Mouse (Mus musculus) midbrain, embryonic 12.5 days (tissue): ENCODE results near the gene Qsox2. TPM values are rescaled to one million over a fixed set of nuclear protein-coding genes. Genes with fewer than 3 reads are reported as not detected.
A peak's percentile ranks its signal among the peaks of the same experiment; 100 is the strongest.

Source experiments
- ATAC-seq: fragments of 200-750 bp; cut with Nextera tagmentation; 2 replicates; pipeline ENCODE4 v1.8.0; 2017; ENCODE audit warnings: low read depth, moderate TSS enrichment, moderate library complexity; ENCODE audit not compliant: low FRiP score
- H3K27ac ChIP-seq: fragments of 300-500 bp; sonication (generic); replicated peaks from 2 replicates; pipeline ENCODE4 v1.5.1; 2016; ENCODE audit warnings: mild to moderate bottlenecking
- H3K27me3 ChIP-seq: fragments of 300-500 bp; sonication (generic); 2 replicates; pipeline ENCODE4 v1.6.1; 2016; ENCODE audit warnings: mild to moderate bottlenecking
- H3K36me3 ChIP-seq: fragments of 300-500 bp; sonication (generic); 2 replicates; pipeline ENCODE4 v1.6.1; 2016
- H3K4me1 ChIP-seq: fragments of 300-500 bp; sonication (generic); 2 replicates; pipeline ENCODE4 v1.6.1; 2016
- H3K4me2 ChIP-seq: fragments of 300-500 bp; sonication (generic); replicated peaks from 2 replicates; pipeline ENCODE4 v1.6.1; 2016; ENCODE audit warnings: mild to moderate bottlenecking, moderate library complexity
- H3K4me3 ChIP-seq: fragments of 300-500 bp; sonication (generic); 2 replicates; pipeline ENCODE4 v1.5.1; 2016; ENCODE audit warnings: mild to moderate bottlenecking
- H3K9ac ChIP-seq: fragments of 300-500 bp; sonication (generic); replicated peaks from 2 replicates; pipeline ENCODE4 v1.6.1; 2016; ENCODE audit warnings: mild to moderate bottlenecking, moderate library complexity
- H3K9me3 ChIP-seq: fragments of 300-500 bp; sonication (generic); 2 replicates; pipeline ENCODE4 v1.6.1; 2016; ENCODE audit warnings: mild to moderate bottlenecking
- WGBS: fragments of 180-500 bp; shearing (Covaris S2); methylation state at CpG from one replicate; pipeline ENCODE4 v1.1.7; 2016; 5-methylcytosine and 5-hydroxymethylcytosine counted together
- polyA plus RNA-seq: library from polyadenylated mRNA; unstranded; fragments of >200 nt; fragmentation: Nextera tagmentation; extraction: Ambion mirVana; gene quantifications from 2 replicates; pipeline ENCODE4 v1.2.1, GENCODE M21; 2016

The Qsox2 gene
- 21.2 and 22.2 TPM in 2 replicates for polyA plus RNA-seq

DNA sequence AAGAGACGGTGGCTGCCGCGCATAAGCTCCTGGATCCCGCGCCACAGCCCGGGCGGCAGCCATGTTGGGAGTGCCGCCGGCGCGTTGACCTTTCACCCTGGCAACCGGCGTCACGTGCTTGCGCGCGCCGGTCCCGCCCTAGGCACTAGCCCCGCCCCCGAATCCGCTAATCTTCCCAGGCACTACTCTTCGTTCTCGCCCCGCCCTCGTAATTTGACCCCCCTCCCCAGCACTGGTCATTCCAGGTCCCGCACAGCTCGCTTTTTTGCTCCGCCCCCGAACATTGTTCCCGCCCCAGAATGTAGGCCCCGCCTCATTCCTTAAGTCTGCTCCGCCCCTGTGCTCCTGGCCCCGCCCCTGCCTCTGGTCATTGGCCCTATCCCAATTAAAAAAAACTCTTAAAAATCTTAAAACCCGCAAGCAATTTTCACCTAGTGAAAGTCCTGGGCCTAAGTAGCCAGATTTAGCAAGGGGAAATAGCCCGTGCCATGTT lies at the start of gene Qsox2:
Gene Qsox2, minus strand, starts transcription at position 236 of the 493 bp plus-strand sequence.
- peak; percentile 88 for ATAC-seq

DNA sequence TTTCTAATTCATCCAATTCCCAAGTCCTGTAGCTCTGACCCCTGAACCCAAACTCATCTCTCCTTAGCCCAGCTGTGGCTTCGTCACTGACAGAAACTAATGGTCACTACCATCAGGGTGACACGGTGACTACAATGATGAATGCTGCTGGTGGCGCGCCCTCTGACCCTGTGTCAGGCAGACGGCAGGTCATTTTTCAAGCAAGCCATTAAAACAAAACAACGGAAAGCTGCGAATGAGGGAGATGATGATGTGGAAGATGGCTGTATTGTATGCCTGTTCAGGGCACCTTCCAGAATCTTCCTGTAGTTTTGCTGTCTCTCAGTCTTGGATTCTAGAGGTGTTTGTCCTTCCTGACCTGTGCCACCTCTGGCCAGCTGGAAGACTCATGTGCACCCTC lies 49.1 kb upstream of the Qsox2 start:
- no peaks in the 10 kb centered on the region for H3K36me3 ChIP-seq
- H3K27me3 ChIP-seq: no peaks in the 10 kb centered on the region
- 84% methylated on average over 7 of the region's 7 CpGs for WGBS
- no peaks in the 10 kb centered on the region for H3K4me1 ChIP-seq
- H3K27ac ChIP-seq: no peak overlapping the region
- ATAC-seq: no peak
- no peak overlapping the region for H3K9ac ChIP-seq
- H3K4me3 ChIP-seq: no peak overlapping the region
- H3K9me3 ChIP-seq: no peaks in the 10 kb centered on the region
- H3K4me2 ChIP-seq: no peak overlapping the region

More for the DNA sequence above, at the start of gene Qsox2:
- no peaks in the 10 kb centered on the region for H3K9me3 ChIP-seq
- peak within 1 kb of the TSS; percentile 85 for H3K4me2 ChIP-seq
- H3K4me3 ChIP-seq: peak within 1 kb of the TSS; percentile 93
- H3K27me3 ChIP-seq: peaks cover 5% of the 10 kb centered on the region; the same call in 1 of the 2 replicates
- peak within 1 kb of the TSS; percentile 91 for H3K9ac ChIP-seq
- H3K36me3 ChIP-seq: no peaks in the 10 kb centered on the region
- peaks cover 18% of the 10 kb centered on the region for H3K4me1 ChIP-seq
- under 1% methylated on average over 30 of the region's 36 CpGs for WGBS
- peak within 1 kb of the TSS; percentile 65 for H3K27ac ChIP-seq

DNA sequence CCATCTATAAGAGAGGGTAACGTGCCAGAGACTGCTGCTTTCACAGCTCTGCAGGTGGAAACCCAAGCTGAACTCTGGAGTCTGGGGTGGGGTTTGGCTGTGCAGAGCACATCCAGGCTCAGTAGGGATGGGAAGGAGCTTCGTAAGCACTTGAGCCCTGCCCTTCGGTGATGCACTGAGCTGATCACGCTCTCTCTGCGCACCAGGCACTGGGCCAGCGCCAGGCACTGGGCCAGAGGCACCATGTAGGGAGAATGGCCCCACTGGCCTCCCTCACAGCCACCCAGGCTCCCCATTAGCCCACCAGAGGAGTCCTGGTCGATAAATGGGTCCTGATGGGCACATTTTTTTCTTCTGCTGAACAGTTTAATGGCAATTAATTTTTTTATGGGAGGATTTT lies 48.5 kb upstream of the Qsox2 start:
- Histone ChIP-seq H3K9me3 (no peaks in the 10 kb centered on the region), H3K4me1 (no peaks in the 10 kb centered on the region), H3K9ac (no peak overlapping the region), H3K4me2 (no peak overlapping the region), H3K27me3 (no peaks in the 10 kb centered on the region), H3K27ac (no peak overlapping the region), H3K36me3 (no peaks in the 10 kb centered on the region), H3K4me3 (no peak overlapping the region)
- no peak for ATAC-seq
- WGBS: 81% methylated on average over 7 of the region's 7 CpGs

DNA sequence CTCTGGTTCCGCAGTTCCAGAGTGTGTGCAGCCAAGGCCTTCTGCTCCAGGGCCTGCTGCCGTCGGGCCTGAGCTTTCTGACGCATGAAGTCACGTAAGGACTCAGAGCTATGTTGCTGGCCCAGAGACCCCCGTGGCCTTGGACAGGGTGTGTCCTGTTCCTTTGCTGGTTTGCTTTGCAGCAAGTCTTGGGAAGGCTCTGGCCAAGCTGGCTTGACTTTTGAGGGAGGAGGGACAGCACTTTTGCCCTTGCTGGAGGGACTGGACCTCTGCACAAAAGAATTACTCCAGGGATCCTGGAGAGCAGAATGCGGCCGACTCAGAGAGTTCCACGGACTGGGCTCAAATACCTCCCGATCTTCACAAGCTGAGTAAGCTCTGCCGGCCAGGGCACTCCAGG lies 43.3 kb upstream of the Qsox2 start:
- Histone ChIP-seq H3K27ac (no peak overlapping the region), H3K9me3 (no peaks in the 10 kb centered on the region), H3K4me1 (no peaks in the 10 kb centered on the region), H3K4me2 (no peak overlapping the region), H3K9ac (no peak overlapping the region), H3K27me3 (no peaks in the 10 kb centered on the region), H3K4me3 (no peak overlapping the region), H3K36me3 (no peaks in the 10 kb centered on the region)
- no peak for ATAC-seq
- 83% methylated on average over 11 of the region's 11 CpGs for WGBS

DNA sequence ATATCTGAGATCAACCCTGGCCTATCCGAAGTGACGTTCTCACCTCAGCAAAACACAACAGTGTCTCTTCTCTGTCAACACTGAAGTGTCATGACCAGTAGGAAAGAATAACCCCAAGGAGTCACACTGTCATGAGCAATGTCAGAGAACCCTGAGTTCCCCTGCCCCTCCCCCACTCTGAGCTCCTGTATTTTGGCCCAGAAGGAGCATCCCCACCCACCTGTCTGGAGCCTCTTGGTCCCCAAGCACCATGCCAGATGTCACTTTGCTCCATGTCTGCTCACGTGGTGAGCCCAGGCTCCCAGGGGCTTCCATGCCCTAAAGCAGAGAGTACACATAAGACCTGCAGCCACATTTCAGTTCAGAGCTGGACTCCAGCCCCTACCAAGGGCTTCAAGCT lies 42.4 kb upstream of the Qsox2 start:
- Histone ChIP-seq H3K27ac (no peak overlapping the region), H3K4me2 (no peak overlapping the region), H3K9ac (no peak overlapping the region), H3K27me3 (no peaks in the 10 kb centered on the region), H3K4me3 (no peak overlapping the region), H3K36me3 (no peaks in the 10 kb centered on the region), H3K9me3 (no peaks in the 10 kb centered on the region), H3K4me1 (no peaks in the 10 kb centered on the region)
- 85% methylated on average over 3 of the region's 3 CpGs for WGBS
- ATAC-seq: no peak

DNA sequence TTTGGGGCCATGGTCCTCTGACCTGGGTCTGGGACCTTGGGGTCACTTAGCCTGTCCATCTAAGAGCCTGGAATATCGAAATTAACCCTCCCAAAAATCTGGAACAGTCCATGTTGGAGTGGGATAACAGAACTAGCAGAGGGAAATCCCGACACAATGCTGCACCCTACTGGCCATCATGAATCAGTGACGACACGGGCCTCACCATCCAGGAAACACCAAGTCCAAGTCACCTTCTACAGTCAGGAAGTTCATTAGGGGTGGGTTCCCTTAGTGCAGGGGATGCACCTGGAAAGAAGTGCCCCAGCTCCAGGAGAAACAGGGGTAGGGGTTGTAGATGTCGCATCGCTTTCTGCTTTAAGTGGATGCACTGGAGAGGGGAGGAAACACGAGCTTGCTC lies 36.3 kb upstream of the Qsox2 start:
- Histone ChIP-seq H3K4me2 (no peak overlapping the region), H3K4me3 (no peak overlapping the region), H3K9me3 (no peaks in the 10 kb centered on the region), H3K4me1 (no peaks in the 10 kb centered on the region), H3K27me3 (no peaks in the 10 kb centered on the region), H3K9ac (no peak overlapping the region), H3K27ac (no peak overlapping the region), H3K36me3 (no peaks in the 10 kb centered on the region)
- WGBS: 19% methylated on average over 7 of the region's 7 CpGs
- ATAC-seq: no peak

DNA sequence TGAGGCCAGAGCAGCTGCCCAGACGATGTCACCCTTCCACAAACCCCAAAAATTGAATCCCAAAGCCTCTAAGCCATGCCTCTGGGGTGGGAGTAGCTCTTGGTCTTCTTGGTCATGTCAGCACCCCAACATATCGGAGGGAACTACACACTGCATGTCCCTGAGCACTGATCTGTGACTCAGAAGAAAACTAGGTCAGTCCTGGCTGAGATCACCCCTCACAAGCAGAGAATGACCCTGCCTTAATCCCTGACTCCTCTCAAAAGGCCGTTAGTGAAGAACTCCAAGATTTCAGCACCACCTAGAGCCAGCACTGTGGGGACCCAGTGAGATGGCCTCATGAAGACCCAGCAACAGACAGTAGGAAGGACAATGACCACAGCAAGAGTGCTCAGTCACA lies 30.9 kb upstream of the Qsox2 start:
- Histone ChIP-seq H3K27me3 (no peaks in the 10 kb centered on the region), H3K4me1 (no peaks in the 10 kb centered on the region), H3K4me2 (no peak overlapping the region), H3K27ac (no peak overlapping the region), H3K36me3 (no peaks in the 10 kb centered on the region), H3K9me3 (no peaks in the 10 kb centered on the region), H3K4me3 (no peak overlapping the region), H3K9ac (no peak overlapping the region)
- no peak for ATAC-seq
- WGBS: 70% methylated on average over 3 of the region's 3 CpGs

DNA sequence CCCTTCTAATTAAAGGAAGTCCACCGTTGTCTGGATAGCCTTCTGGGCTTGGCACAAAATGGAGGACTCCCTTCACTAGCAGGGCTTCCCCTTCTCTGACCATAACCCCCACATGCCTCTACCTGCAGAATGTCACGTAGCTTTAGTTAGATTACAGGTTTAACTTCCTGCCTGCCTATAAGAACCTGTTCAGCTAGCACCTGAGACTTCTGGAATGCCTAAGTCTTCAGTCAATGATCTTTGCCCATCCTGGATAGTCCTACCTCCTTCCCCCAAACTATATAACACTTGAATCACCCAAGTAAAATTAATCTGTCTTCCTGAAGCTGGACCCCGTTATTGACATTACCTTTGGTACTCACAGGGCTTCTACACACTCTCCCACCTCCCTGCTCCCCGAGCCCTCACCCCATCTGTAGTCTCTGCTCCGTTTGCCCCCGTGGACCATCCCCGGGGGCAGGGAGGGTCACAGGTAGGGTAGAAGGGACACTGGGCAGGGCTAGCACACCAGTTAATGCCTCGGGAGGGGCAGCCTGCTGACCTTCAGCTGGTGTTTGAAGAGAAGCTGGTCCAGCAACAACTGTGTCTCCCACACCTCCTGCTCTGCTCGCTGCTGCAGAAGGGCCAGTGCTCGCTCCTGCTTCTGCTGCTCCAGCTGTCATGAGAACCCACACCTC lies 28.9 kb upstream of the Qsox2 start:
- Histone ChIP-seq H3K4me2 (no peak overlapping the region), H3K4me3 (no peak overlapping the region), H3K27me3 (no peaks in the 10 kb centered on the region), H3K9ac (no peak overlapping the region), H3K9me3 (no peaks in the 10 kb centered on the region), H3K36me3 (no peaks in the 10 kb centered on the region), H3K4me1 (no peaks in the 10 kb centered on the region), H3K27ac (no peak overlapping the region)
- 85% methylated on average over 10 of the region's 10 CpGs for WGBS
- ATAC-seq: no peak

DNA sequence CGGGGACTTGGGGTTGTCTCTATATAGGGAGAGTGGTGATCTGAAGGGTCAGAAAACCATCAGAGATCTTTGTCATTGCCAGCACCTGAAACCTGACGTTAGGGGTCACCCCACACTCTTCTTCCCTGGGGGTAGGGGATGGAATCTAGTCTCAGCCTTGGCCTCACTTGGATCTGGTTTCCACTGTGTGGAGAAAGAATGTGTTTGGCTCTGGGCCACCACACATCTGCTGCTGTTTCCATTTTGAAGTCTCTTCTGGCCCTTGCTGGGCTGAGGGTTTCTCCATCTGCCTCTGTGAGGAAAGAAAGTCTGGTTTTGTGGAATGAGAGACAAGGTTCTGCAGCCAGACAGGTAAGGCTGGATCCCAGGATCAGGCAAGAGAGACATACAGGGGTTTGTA lies 27.8 kb upstream of the Qsox2 start:
- Histone ChIP-seq H3K27ac (no peak overlapping the region), H3K4me2 (no peak overlapping the region), H3K4me3 (no peak overlapping the region), H3K9ac (no peak overlapping the region), H3K27me3 (no peaks in the 10 kb centered on the region), H3K4me1 (no peaks in the 10 kb centered on the region), H3K9me3 (no peaks in the 10 kb centered on the region), H3K36me3 (no peaks in the 10 kb centered on the region)
- 82% methylated on average over 2 of the region's 2 CpGs for WGBS
- no peak for ATAC-seq

DNA sequence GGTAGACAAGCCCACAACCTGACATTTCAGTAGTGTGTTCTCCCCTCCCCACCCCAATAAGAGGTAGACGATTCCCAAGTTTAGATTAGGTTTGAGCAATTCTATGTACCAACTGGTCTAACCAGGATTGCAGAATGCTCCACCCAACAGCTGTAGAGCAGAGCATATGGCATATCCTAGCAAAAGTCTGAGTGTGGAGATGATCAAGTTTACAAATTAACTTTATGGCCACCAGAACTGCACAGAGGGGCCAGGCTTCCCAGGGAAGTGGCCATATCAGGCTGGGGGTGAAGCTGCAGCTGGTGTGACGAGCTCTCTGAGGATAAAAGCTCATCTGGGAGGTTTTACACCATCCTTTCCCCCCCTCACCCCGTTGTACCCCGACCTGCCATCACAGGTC lies 27.3 kb upstream of the Qsox2 start:
- no peaks in the 10 kb centered on the region for H3K36me3 ChIP-seq
- H3K4me3 ChIP-seq: no peak overlapping the region
- no peak overlapping the region for H3K4me2 ChIP-seq
- WGBS: 79% methylated on average over 4 of the region's 4 CpGs
- H3K9me3 ChIP-seq: no peaks in the 10 kb centered on the region
- ATAC-seq: no peak
- no peaks in the 10 kb centered on the region for H3K4me1 ChIP-seq
- H3K27ac ChIP-seq: no peak overlapping the region
- H3K9ac ChIP-seq: no peak overlapping the region
- H3K27me3 ChIP-seq: no peaks in the 10 kb centered on the region

DNA sequence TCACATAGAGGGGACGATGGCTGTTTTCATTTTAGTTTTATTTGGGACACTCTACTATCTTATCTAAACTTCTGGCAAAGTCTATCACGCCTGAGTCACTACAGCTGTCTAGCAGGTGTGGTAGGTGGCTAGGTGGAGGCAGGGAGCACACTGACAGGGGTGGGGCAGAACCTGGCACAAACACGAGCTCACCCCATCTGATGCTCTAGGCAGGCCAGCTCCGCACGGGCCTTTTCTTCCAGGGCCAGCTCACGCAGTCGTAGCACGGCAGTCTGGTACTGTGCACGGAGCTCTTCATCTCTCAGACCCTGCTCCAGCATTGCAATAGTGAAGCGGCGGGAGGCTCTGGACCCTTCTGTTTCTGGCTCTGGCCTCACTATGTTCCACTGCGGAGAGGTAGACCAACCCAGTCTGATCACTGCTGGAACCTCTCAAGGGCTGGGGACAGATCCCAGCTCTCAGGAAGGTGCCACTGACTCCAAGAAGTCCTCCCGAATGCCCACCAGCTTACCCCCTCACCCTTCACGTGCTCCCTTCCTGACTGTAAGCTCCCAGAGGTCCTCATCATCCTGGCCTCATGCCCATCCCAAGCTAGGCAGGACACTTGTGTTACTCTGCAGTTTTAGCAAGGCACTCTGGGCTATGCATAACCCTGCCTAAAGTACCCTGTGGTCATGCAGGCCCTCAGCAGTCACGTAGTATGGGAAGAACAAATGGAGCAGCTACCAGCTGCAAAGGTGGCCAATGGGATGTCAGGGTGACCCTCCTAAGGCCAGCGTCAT lies 20.2 kb upstream of the Qsox2 start:
- no peak for ATAC-seq
- no peaks in the 10 kb centered on the region for H3K27me3 ChIP-seq
- H3K9me3 ChIP-seq: no peaks in the 10 kb centered on the region
- H3K9ac ChIP-seq: no peak overlapping the region
- H3K36me3 ChIP-seq: no peaks in the 10 kb centered on the region
- H3K4me2 ChIP-seq: no peak overlapping the region
- H3K4me3 ChIP-seq: no peak overlapping the region
- WGBS: 84% methylated on average over 16 of the region's 16 CpGs
- H3K4me1 ChIP-seq: no peaks in the 10 kb centered on the region
- no peak overlapping the region for H3K27ac ChIP-seq

DNA sequence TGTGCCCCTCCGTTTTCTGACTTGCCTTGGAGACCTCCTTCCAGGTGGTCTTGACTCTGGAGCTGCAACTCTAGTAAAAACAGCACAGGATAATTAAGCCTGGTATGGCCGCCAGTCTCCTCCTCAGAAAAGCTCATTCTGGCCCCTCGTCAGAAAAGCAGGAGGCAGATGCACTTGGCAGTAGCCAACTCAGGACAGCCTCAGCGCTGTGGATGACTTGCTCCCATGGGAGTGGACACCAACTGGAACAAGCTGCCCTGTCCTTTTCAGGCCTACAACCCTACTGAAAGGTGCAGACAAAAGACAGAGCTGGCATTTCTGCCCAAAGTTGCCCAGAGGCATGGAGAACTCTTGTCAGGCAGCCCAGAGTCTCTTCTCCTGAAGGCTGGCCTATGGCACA lies 17.5 kb upstream of the Qsox2 start:
- Histone ChIP-seq H3K9ac (no peak overlapping the region), H3K27me3 (no peaks in the 10 kb centered on the region), H3K4me2 (no peak overlapping the region), H3K27ac (no peak overlapping the region), H3K9me3 (no peaks in the 10 kb centered on the region), H3K36me3 (no peaks in the 10 kb centered on the region), H3K4me3 (no peak overlapping the region), H3K4me1 (no peaks in the 10 kb centered on the region)
- no peak for ATAC-seq
- WGBS: 74% methylated on average over 4 of the region's 4 CpGs
